Comparison of ENCODE assay signal across 4 mouse cellular contexts in genomic region chr7:83469856-83470255, GRCm38 (mm10).
DNase-seq lines count a peak whose midpoint lies in the region; ATAC-seq lines count a peak whose summit lies in the region.
"Not testable (repeated sequence)": the region's sequence is repeated elsewhere in the genome, so short reads cannot be mapped to it uniquely, and the experiment has no call there.

No protein-coding gene starts in this region.

- H3K9me3 ChIP-seq in midbrain, embryonic 11.5 days (ENCODE audit: control insufficient read depth, low read length), result not testable (repeated sequence)

- not testable (repeated sequence) for H3K36me3 ChIP-seq in midbrain, embryonic 11.5 days (ENCODE audit: control insufficient read depth, insufficient read depth, low read length)

- not testable (repeated sequence) for H3K4me2 ChIP-seq in midbrain, embryonic 11.5 days

- not testable (repeated sequence) for H3K4me1 ChIP-seq in midbrain, embryonic 11.5 days (ENCODE audit: control insufficient read depth, insufficient read depth, low read length)

- ATAC-seq in midbrain, embryonic 11.5 days (ENCODE audit: low FRiP score), result not testable (repeated sequence)

- H3K27ac ChIP-seq in midbrain, embryonic 11.5 days (ENCODE audit: low read depth, low read length), result not testable (repeated sequence)

- H3K9ac ChIP-seq in midbrain, embryonic 11.5 days (ENCODE audit: low read length), result not testable (repeated sequence)

- DNase-seq in brain, adult 2 months (ENCODE audit: low read depth, low spot score), result peak; percentile 23
- peak; percentile 47 to 58 for DNase-seq in cerebellum, postnatal 10 days
- peak; percentile 64 for DNase-seq in heart, adult 11 months
- peak; percentile 17 for DNase-seq in midbrain, embryonic 11.5 days (ENCODE audit: low spot score, missing footprints)

- 91% methylated on average over 4 of the region's 4 CpGs for WGBS in midbrain, embryonic 11.5 days

- not testable (repeated sequence) for H3K4me3 ChIP-seq in midbrain, embryonic 11.5 days (ENCODE audit: low read depth, low read length)

- H3K27me3 ChIP-seq in midbrain, embryonic 11.5 days (ENCODE audit: control insufficient read depth, insufficient read depth, low read length), result not testable (repeated sequence)
